Mouse (Mus musculus): ENCODE results near the gene Kcnj2. TPM values are rescaled to one million over a fixed set of nuclear protein-coding genes. Genes with fewer than 3 reads are reported as not detected.

The Kcnj2 gene
- polyA plus RNA-seq, 1 experiment from 2014 or later, result 0.69 TPM

GRCm38 (mm10) chr11:111054252-111054651, 11.7 kb upstream of the Kcnj2 start:
- no peak for TF ChIP-seq EP300 (optimal IDR thresholded peaks at IDR 0.05)
- no peak for TF ChIP-seq CTCF (IDR thresholded peaks at IDR 0.05; ENCODE audit: low read depth)
- WGBS, result 70% methylated on average over 3 of the region's 3 CpGs
- Histone ChIP-seq H3K4me3 (ENCODE audit: low read depth, low read length) (no peak overlapping the region), H3K4me1 (replicated peaks; ENCODE audit: control insufficient read depth, insufficient read depth) (no peaks in the 10 kb centered on the region), H3K4me2 (replicated peaks; ENCODE audit: low read depth) (no peak overlapping the region), H3K27me3 (ENCODE audit: control insufficient read depth, insufficient read depth, low read length) (no peaks in the 10 kb centered on the region), H3K9me3 (ENCODE audit: control insufficient read depth, low read length) (no peaks in the 10 kb centered on the region), H3K9ac (ENCODE audit: low read length) (no peak overlapping the region), H3K27ac (replicated peaks) (no peak overlapping the region), H3K36me3 (ENCODE audit: control insufficient read depth, insufficient read depth, low read length) (no peaks in the 10 kb centered on the region)
- ATAC-seq (ENCODE audit: low FRiP score, low TSS enrichment) (no peak), DNase-seq (ENCODE audit: low spot score) (no peak)

- H3K4me3 ChIP-seq (ENCODE audit: low read depth, low read length), result no peak overlapping the region
- H3K27me3 ChIP-seq (ENCODE audit: control insufficient read depth, insufficient read depth, low read length), result no peaks in the 10 kb centered on the region
- no peak for ATAC-seq (ENCODE audit: low FRiP score, low TSS enrichment)
- no peak for DNase-seq (ENCODE audit: low spot score)
- no peaks in the 10 kb centered on the region for H3K9me3 ChIP-seq (ENCODE audit: control insufficient read depth, low read length)
- no peaks in the 10 kb centered on the region for H3K4me1 ChIP-seq (replicated peaks; ENCODE audit: control insufficient read depth, insufficient read depth)
- WGBS, result 81% methylated on average over 8 of the region's 8 CpGs
- no peak overlapping the region for H3K9ac ChIP-seq (ENCODE audit: low read length)
- no peaks in the 10 kb centered on the region for H3K36me3 ChIP-seq (ENCODE audit: control insufficient read depth, insufficient read depth, low read length)
- TF ChIP-seq CTCF (IDR thresholded peaks at IDR 0.05; ENCODE audit: low read depth), result no peak
- no peak for TF ChIP-seq EP300 (optimal IDR thresholded peaks at IDR 0.05)
- H3K4me2 ChIP-seq (replicated peaks; ENCODE audit: low read depth), result no peak overlapping the region
- no peak overlapping the region for H3K27ac ChIP-seq (replicated peaks)
Observed at GRCm38 (mm10) chr11:111054854-111055822, 10.8 kb upstream of the Kcnj2 start.

GRCm38 (mm10) chr11:111056030-111056429, 9.9 kb upstream of the Kcnj2 start:
- Histone ChIP-seq H3K27ac (replicated peaks) (no peak overlapping the region), H3K9ac (ENCODE audit: low read length) (no peak overlapping the region), H3K36me3 (ENCODE audit: control insufficient read depth, insufficient read depth, low read length) (no peaks in the 10 kb centered on the region), H3K27me3 (ENCODE audit: control insufficient read depth, insufficient read depth, low read length) (no peaks in the 10 kb centered on the region), H3K9me3 (ENCODE audit: control insufficient read depth, low read length) (no peaks in the 10 kb centered on the region), H3K4me1 (replicated peaks; ENCODE audit: control insufficient read depth, insufficient read depth) (no peaks in the 10 kb centered on the region), H3K4me2 (replicated peaks; ENCODE audit: low read depth) (no peak overlapping the region), H3K4me3 (ENCODE audit: low read depth, low read length) (no peak overlapping the region)
- ATAC-seq (ENCODE audit: low FRiP score, low TSS enrichment) (no peak), DNase-seq (ENCODE audit: low spot score) (no peak)
- TF ChIP-seq CTCF (IDR thresholded peaks at IDR 0.05; ENCODE audit: low read depth) (no peak), EP300 (optimal IDR thresholded peaks at IDR 0.05) (no peak)
- WGBS, result 42% methylated on average over 13 of the region's 13 CpGs

- no peak overlapping the region for H3K4me3 ChIP-seq (ENCODE audit: low read depth, low read length)
- H3K27me3 ChIP-seq (ENCODE audit: control insufficient read depth, insufficient read depth, low read length), result no peaks in the 10 kb centered on the region
- no peak for ATAC-seq (ENCODE audit: low FRiP score, low TSS enrichment)
- DNase-seq (ENCODE audit: low spot score), result no peak
- H3K27ac ChIP-seq (replicated peaks), result no peak overlapping the region
- H3K4me1 ChIP-seq (replicated peaks; ENCODE audit: control insufficient read depth, insufficient read depth), result no peaks in the 10 kb centered on the region
- no peaks in the 10 kb centered on the region for H3K36me3 ChIP-seq (ENCODE audit: control insufficient read depth, insufficient read depth, low read length)
- TF ChIP-seq CTCF (IDR thresholded peaks at IDR 0.05; ENCODE audit: low read depth) (no peak), EP300 (optimal IDR thresholded peaks at IDR 0.05) (no peak)
- H3K9me3 ChIP-seq (ENCODE audit: control insufficient read depth, low read length), result no peaks in the 10 kb centered on the region
- H3K9ac ChIP-seq (ENCODE audit: low read length), result no peak overlapping the region
- H3K4me2 ChIP-seq (replicated peaks; ENCODE audit: low read depth), result no peak overlapping the region
- 97% methylated on average over 4 of the region's 4 CpGs for WGBS
Observed at GRCm38 (mm10) chr11:111057435-111057834, 8.5 kb upstream of the Kcnj2 start.

GRCm38 (mm10) chr11:111059440-111059839, 6.5 kb upstream of the Kcnj2 start:
- no peaks in the 10 kb centered on the region for H3K36me3 ChIP-seq (ENCODE audit: control insufficient read depth, insufficient read depth, low read length)
- H3K9me3 ChIP-seq (ENCODE audit: control insufficient read depth, low read length), result no peaks in the 10 kb centered on the region
- no peak overlapping the region for H3K27ac ChIP-seq (replicated peaks)
- H3K9ac ChIP-seq (ENCODE audit: low read length), result no peak overlapping the region
- H3K4me2 ChIP-seq (replicated peaks; ENCODE audit: low read depth), result no peak overlapping the region
- no peak for TF ChIP-seq CTCF (IDR thresholded peaks at IDR 0.05; ENCODE audit: low read depth)
- TF ChIP-seq EP300 (optimal IDR thresholded peaks at IDR 0.05), result no peak
- no peak for DNase-seq (ENCODE audit: low spot score)
- no peaks in the 10 kb centered on the region for H3K4me1 ChIP-seq (replicated peaks; ENCODE audit: control insufficient read depth, insufficient read depth)
- no peaks in the 10 kb centered on the region for H3K27me3 ChIP-seq (ENCODE audit: control insufficient read depth, insufficient read depth, low read length)
- no peak for ATAC-seq (ENCODE audit: low FRiP score, low TSS enrichment)
- no peak overlapping the region for H3K4me3 ChIP-seq (ENCODE audit: low read depth, low read length)

GRCm38 (mm10) chr11:111060216-111060615, 5.7 kb upstream of the Kcnj2 start:
- Histone ChIP-seq H3K27ac (replicated peaks) (no peak overlapping the region), H3K4me3 (ENCODE audit: low read depth, low read length) (no peak overlapping the region), H3K9ac (ENCODE audit: low read length) (no peak overlapping the region), H3K4me2 (replicated peaks; ENCODE audit: low read depth) (no peak overlapping the region), H3K9me3 (ENCODE audit: control insufficient read depth, low read length) (no peaks in the 10 kb centered on the region), H3K36me3 (ENCODE audit: control insufficient read depth, insufficient read depth, low read length) (no peaks in the 10 kb centered on the region), H3K27me3 (ENCODE audit: control insufficient read depth, insufficient read depth, low read length) (no peaks in the 10 kb centered on the region), H3K4me1 (replicated peaks; ENCODE audit: control insufficient read depth, insufficient read depth) (no peaks in the 10 kb centered on the region)
- no peak for TF ChIP-seq CTCF (IDR thresholded peaks at IDR 0.05; ENCODE audit: low read depth)
- no peak for TF ChIP-seq EP300 (optimal IDR thresholded peaks at IDR 0.05)
- no peak for DNase-seq (ENCODE audit: low spot score)
- no peak for ATAC-seq (ENCODE audit: low FRiP score, low TSS enrichment)
- WGBS, result 63% methylated on average over 5 of the region's 5 CpGs
